Mouse (Mus musculus): ENCODE data around the gene Fignl1. TPM values are rescaled to one million over a fixed set of nuclear protein-coding genes. Genes with fewer than 3 reads are reported as not detected.

Fignl1 gene
- polyA plus RNA-seq, 1 experiment from 2014 or later = 107 TPM

Other genes starting within 250 kb of the Fignl1 start
- gene 4930512M02Rik, start 181.1 kb downstream of the Fignl1 start, polyA plus RNA-seq (2015; fragmentation: Nextera tagmentation; extraction: Ambion mirVana) = not detected in 2 replicates
- gene Ikzf1, start 124.0 kb downstream of the Fignl1 start, polyA plus RNA-seq (2015; fragmentation: Nextera tagmentation; extraction: Ambion mirVana) = 28.3 and 44.6 TPM in 2 replicates
- 9.7 and 11.3 TPM in 2 replicates for gene Ddc, start 89.2 kb upstream of the Fignl1 start, polyA plus RNA-seq (2015; fragmentation: Nextera tagmentation; extraction: Ambion mirVana)
- 115 and 156 TPM in 2 replicates for gene Grb10, start 229.7 kb upstream of the Fignl1 start, polyA plus RNA-seq (2015; fragmentation: Nextera tagmentation; extraction: Ambion mirVana)